Mouse (Mus musculus) heart, embryonic 10.5 days (tissue): ENCODE data around the gene Herpud1. TPM values are rescaled to one million over a fixed set of nuclear protein-coding genes. Genes with fewer than 3 reads are reported as not detected.

ENCODE experiments used
- DNase-seq: peaks from one replicate; pipeline ENCODE4 v3.0.0-alpha.2; 2017; ENCODE audit warnings: low spot score
- H3K27ac ChIP-seq: fragments of 300-500 bp; sonication (generic); 2 replicates; pipeline ENCODE4 v1.5.1; 2016; ENCODE audit warnings: mild to moderate bottlenecking
- H3K27me3 ChIP-seq: fragments of 300-500 bp; sonication (generic); 2 replicates; pipeline ENCODE4 v1.6.1; 2016; ENCODE audit warnings: mild to moderate bottlenecking; ENCODE audit not compliant: poor library complexity, insufficient read depth, severe bottlenecking
- H3K36me3 ChIP-seq: fragments of 300-500 bp; sonication (generic); 2 replicates; pipeline ENCODE4 v1.6.1; 2016; ENCODE audit warnings: mild to moderate bottlenecking, moderate library complexity
- H3K4me1 ChIP-seq: fragments of 300-500 bp; sonication (generic); 2 replicates; pipeline ENCODE4 v1.6.1; 2016; ENCODE audit warnings: mild to moderate bottlenecking
- H3K4me3 ChIP-seq: fragments of 300-500 bp; sonication (generic); 2 replicates; pipeline ENCODE4 v1.5.1; 2016; ENCODE audit warnings: mild to moderate bottlenecking, moderate library complexity
- H3K9me3 ChIP-seq: fragments of 300-500 bp; sonication (generic); 2 replicates; pipeline ENCODE4 v1.6.1; 2016; ENCODE audit warnings: mild to moderate bottlenecking, moderate library complexity
- WGBS: fragments of 180-500 bp; shearing (Covaris S2); methylation state at CpG from one replicate; pipeline ENCODE4 v1.1.7; 2016; 5-methylcytosine and 5-hydroxymethylcytosine counted together
- polyA plus RNA-seq: library from polyadenylated mRNA; unstranded; fragments of >200 nt; fragmentation: Nextera tagmentation; extraction: Ambion mirVana; gene quantifications from 2 replicates; pipeline ENCODE4 v1.2.1, GENCODE M21; 2016

Gene Herpud1
- polyA plus RNA-seq, 1 experiment from 2014 or later, result 90.8 TPM

GRCm38 (mm10) chr8:94444480-94444879, 58.2 kb downstream of the Herpud1 start:
- WGBS, result 57% methylated on average over 2 of the region's 2 CpGs
- H3K4me3 ChIP-seq, result no peak overlapping the region
- DNase-seq, result no peak
- H3K36me3 ChIP-seq, result no peaks in the 10 kb centered on the region
- no peak overlapping the region for H3K27ac ChIP-seq
- H3K27me3 ChIP-seq, result peaks cover 7% of the 10 kb centered on the region; the same call in 1 of the 2 replicates
- H3K4me1 ChIP-seq, result no peaks in the 10 kb centered on the region
- no peaks in the 10 kb centered on the region for H3K9me3 ChIP-seq

Other genes with a start within 250 kb of the Herpud1 start
- not detected in 2 replicates for gene Mt4, start 249.2 kb upstream of the Herpud1 start, polyA plus RNA-seq
- 10.6 and 15.7 TPM in 2 replicates for gene Mt3, start 233.8 kb upstream of the Herpud1 start, polyA plus RNA-seq
- gene Mt2, start 213.8 kb upstream of the Herpud1 start, polyA plus RNA-seq, result 86.3 and 113 TPM in 2 replicates
- 361 and 393 TPM in 2 replicates for gene Mt1, start 207.4 kb upstream of the Herpud1 start, polyA plus RNA-seq
- gene Nup93, start 171.9 kb upstream of the Herpud1 start, polyA plus RNA-seq, result 98.2 and 118 TPM in 2 replicates
- 0.06 TPM in 1 of 2 replicates, not detected in the other for gene Slc12a3, start 57.2 kb upstream of the Herpud1 start, polyA plus RNA-seq
- not detected in 2 replicates for gene Nlrc5, start 47.9 kb downstream of the Herpud1 start, polyA plus RNA-seq
- 5.6 and 6.8 TPM in 2 replicates for gene Cpne2, start 146.6 kb downstream of the Herpud1 start, polyA plus RNA-seq
- 27.6 and 34.2 TPM in 2 replicates for gene Rspry1, start 215.5 kb downstream of the Herpud1 start, polyA plus RNA-seq
- gene Fam192a, start 215.6 kb downstream of the Herpud1 start, polyA plus RNA-seq, result 43.8 and 53.7 TPM in 2 replicates